Mouse (Mus musculus) WW6 (cell line): ENCODE data around the gene Gabrd.
A peak's percentile ranks its signal among the peaks of the same experiment; 100 is the strongest.
"Not testable (repeated sequence)": the region's sequence is repeated elsewhere in the genome, so short reads cannot be mapped to it uniquely, and the experiment has no call there.

Source experiments
- DNase-seq: peaks from one replicate; pipeline ENCODE4 v3.0.0-alpha.2; 2013; ENCODE audit warnings: low read depth, low spot score

The Gabrd gene

DNA sequence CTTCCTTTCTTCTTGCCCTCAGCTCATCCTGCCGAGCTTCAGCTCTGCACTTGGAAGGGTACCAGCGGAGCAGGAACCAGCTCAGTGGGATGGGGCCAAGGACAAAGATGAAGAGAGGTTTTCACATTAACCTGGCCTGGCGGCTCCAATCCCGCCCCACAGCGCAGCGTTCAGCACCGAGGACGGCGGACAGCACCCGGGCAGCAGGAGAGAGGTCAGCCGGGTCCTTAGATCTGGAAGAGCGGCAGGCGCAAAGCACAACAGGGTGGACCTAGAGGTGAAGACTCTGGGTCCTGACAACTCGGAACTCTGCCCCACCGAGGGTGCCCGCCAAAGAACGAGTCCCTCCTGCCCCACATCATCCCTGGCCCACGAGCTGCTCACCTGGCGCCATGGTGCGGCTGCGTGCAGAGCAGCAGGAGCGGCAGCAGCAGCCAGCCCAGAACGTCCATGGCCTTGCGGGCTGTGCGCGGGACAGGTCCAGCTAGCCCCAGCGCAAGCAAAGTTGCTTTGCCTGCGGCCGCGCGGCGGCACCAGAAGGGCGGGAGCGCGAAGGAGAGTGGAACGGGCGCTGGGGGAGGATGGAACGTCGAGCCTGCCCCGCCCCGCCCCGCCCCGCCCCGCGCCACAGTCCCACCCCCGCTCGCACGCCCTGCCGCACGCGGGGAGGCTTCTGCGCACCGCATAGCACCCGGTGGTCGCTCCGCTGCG lies at the start of gene Gabrd:
Gabrd (minus strand) TSS at position 602 of the 711 bp plus-strand sequence.
- no peak for DNase-seq

GRCm38 (mm10) chr4:155442808-155443207 lies 44.9 kb upstream of the Gabrd start:
- DNase-seq = no peak

DNA sequence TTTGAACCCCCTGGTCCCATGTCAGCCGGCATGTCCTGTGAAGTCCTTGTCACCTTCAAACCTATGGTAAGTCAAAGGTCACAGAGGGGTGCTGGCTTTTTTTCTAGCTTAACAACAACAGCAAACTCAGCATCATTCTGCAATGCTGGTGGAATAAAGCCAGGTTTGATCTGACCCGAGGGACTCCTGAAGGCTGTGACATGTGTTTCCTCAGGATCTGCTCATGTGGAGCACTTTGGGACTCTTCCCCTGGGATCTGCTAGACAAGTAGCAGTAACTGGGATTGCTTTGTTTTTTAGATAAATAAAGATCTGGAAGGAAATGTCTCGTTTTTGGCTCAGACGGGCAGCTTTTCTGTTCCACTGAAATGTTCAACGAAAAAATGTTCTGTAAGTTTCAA lies 36.1 kb upstream of the Gabrd start:
- no peak for DNase-seq

GRCm38 (mm10) chr4:155432358-155432757 lies 34.4 kb upstream of the Gabrd start:
- DNase-seq = no peak

DNA sequence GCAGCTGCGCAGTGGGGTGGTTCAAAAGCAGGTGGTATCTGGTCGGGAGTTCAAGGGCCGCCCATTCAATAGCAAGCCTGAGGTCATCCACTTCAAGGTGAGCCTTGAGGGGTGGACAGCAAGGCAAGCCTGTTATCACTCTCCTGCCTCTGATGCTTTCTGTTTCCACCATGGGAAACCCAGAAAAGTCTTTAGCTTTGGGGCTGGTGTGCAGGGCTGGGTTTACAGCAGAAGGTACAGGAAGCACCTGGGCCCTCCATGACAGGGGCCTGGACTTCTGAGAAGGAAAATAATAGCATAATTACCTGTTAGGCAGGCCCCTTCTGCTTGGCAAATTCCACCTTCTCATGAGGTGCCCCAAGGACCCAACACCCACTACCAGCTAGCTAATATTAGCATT lies 31.3 kb upstream of the Gabrd start:
- no peak for DNase-seq

GRCm38 (mm10) chr4:155428442-155428841 lies 30.5 kb upstream of the Gabrd start:
- no peak for DNase-seq

- no peak for DNase-seq
Observed at GRCm38 (mm10) chr4:155426272-155426671, 28.4 kb upstream of the Gabrd start.

DNA sequence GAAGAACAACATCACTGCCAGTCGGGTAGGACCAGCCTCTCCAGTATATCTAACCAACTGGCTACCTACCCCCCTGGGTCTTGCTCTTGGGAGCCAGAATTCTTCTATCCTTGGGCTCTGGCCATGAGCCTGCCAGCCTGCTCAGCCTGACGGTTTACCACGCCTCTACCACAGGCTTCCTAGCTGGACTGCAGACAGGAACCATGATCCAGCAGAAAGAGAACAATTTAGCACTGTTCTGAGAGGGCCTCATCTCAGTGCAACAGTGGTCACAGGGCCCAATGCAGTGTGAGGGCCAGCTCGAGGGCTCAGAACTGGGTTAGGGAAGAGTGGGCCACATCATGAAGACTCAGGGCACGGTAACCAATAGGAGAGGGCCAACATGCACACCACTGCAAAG lies 26.1 kb upstream of the Gabrd start:
- DNase-seq = no peak

GRCm38 (mm10) chr4:155421412-155422370 lies 23.8 kb upstream of the Gabrd start:
- not testable (repeated sequence) for DNase-seq

DNA sequence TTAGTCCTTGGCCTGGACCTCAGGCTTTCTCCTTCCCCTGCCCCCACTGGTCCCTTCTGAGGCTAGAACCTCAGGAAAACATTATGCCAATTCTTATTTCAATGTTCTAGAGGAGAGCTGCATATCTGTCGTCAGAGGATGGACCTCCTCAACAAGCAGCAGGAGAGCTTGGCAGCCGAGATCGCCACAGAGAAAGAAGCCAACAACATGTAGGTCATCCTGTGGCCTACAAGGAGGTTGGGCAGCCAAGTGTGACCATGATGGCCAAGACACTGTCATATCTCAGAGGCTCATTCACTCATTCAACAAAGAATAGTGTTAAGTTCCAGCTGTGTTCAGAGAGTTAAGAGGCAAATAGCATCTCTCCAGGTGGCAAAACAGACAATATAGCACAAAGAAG lies 22.2 kb upstream of the Gabrd start:
- DNase-seq = no peak

- DNase-seq = no peak
Observed at GRCm38 (mm10) chr4:155414656-155415235, 16.8 kb upstream of the Gabrd start.

DNA sequence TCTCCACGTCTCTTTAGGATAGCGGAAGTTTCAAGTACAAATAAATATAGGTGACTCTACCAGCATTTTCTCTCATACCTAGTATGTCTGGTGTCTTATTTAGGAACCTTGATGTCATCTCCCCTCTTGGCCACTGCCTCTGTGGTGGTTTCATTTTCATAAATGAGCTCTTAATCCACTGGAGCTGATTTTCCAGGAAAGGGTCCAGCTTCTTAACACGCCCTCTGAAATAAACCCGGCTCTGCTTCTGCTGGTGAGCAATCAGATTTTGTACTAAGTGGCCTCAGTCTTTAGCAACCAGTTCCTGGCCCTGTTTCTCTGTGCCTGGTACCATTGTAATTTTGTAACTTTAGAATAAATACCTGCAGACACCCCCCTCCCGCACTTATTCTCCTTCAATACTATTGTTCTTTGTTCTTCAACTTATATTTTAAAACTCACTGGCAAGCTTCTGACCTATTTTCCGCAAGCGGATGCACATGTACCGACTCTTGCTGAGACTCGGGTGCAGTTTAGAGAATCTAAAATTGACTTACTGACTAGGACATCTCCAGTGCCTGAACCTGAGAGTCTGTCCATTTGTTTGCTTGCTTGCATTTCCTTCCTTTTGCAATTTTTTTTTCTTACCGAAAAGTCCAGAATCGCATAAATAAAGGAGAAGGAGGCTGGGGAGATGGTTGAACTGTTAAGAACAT lies 15.9 kb upstream of the Gabrd start:
- no peak for DNase-seq

- DNase-seq = no peak
Observed at GRCm38 (mm10) chr4:155412124-155412523, 14.2 kb upstream of the Gabrd start.

DNA sequence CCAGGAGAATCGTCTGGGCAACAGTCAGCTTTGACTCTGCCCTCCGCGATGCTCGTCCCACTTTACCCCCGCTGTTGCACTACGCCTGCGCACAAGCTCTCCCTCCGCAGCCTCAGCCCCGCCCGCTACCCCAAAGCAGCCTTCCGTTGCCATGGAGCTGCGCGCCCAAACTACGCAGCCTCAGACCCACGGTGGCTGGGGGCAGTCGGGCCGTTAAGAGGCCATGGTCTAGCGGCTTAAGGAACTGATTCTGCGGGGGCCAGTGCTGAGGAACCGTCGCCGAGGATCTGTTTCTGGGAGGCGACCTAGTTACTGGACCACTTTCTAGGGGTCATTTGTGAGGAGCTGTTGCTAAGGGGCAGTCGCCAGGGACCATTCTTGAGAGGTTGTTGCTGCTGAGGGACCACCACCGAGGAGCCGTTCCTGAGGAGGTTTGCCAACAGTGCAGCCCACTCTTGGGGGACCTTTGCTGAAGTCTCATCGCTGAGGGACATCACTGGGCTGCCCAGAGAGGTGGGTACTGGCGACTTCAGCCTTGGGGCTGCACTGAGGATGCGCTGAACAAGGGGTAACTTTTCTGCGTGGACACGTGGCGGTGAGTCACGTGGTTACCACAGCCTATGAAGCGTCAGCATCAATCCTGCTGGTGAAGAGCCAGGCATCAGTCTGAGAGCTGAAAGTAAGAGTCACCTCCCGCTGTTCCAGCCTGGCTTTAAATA lies 11.3 kb upstream of the Gabrd start, which contains the start of gene Cfap74:
Cfap74 (plus strand) TSS at position 133 of the 719 bp plus-strand sequence.
- DNase-seq = peak; percentile 58

DNA sequence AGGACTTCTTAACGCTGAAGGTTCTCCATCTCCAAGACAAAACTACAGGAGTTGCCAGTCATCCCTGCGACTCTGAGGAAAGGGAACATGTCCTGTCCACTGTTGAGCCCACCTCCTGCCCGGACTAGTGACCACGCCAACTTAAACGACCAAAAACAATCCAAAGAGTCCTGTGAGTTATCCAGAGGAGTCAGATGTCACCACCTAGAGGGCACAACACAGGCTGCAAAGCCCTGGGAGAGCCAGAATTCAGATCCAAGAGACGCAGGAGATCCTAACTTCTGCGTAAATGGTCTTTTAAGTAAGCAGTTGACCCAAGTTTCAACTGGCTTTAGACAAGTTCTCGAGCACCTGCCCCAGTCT lies 10.8 kb upstream of the Gabrd start:
- no peak for DNase-seq

DNA sequence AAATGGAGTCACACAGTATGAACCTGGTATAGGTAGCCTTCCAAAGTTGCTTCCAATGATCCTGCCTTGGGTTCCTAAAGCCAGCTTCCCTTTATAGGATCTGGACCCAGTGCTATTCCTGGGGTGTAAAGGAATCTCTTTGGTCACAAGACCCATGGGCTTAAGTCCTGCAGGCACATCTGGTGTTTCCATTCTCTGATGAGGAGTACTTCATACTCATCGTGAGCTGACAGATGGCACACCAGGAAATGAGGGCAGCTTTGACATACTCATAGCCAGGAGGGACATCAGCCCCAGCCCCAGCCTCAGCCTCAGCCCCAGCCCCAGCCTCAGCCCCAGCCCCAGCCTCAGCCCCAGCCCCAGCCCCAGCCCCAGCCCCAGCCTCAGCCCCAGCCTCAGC lies 4.6 kb upstream of the Gabrd start:
- DNase-seq = no peak

DNA sequence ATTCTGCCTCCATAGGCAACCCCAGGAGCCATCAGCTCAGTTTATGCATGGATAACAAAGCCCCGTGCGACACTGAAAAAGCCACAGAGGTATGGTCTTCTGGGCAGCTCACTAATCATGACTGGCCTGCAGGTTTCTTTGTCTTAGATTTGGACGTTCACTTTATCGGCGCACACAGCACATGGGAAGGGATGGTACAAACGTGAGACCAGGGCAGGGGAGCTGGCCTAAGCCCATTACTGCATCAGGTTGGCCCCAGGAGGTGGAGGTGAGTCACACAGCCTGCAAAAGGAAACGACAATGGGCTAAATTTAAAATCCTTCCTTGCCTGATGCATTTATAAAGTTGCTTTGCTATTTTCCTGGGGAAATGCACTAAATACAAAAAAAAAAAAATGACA lies 3.2 kb upstream of the Gabrd start:
- no peak for DNase-seq

DNA sequence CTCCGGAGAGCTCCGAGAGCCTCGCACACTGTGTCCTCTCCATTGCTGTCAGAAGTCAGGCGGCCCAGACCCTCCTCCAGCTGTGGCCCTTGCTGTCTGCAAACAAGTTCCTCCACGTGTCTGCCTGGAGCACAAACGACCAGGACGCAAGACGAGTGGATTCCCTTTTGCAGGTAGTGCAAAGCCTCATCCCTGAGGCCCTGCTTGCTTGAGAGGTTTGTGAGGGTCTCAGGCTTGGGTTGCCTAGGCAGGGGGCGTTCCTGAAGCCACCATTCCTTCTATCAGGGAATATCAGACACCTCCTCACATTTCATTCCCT lies 269 bp upstream of the Gabrd start:
- no peak for DNase-seq

DNA sequence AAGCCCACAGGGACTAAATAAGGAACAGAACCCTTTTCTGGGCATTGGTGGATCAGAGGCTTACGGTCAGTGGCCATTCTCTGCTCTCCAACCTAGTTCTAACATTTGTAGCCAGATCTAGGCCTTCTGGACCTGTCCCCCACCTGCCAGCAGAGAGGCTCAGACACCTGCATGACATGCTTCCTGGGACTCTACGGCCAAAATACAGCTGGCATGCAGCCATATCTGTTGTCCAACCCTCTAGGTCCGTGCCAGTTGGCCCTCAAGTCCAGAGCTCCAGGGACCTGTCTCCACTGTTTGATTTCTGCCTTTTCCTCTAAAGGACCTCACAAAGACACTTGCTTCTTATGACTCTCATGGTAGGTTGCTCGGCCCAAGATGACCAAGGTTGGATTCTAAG lies 1.2 kb downstream of the Gabrd start:
- DNase-seq = no peak

GRCm38 (mm10) chr4:155395471-155395870 lies 2.4 kb downstream of the Gabrd start:
- no peak for DNase-seq

DNA sequence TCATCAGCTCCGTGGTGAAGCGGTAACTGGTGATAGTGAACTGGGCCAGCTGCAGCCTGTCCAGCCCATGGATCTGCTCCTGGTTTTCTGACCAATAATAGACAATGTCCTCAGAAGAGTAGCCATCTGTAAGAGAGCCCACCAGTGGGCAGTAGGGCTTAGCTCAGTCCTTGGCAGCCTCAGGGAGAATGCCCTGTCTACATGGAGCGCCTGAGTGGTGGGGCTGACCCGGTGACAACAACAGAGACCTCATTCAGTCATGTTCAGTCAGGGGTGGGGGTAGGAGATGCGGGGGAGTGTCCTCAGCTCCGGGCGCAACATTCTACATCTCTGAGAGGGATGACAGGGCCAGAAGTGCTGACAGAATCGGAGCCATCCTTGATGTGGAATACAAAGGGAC lies 10.7 kb downstream of the Gabrd start:
- DNase-seq = no peak
